Comparison of ENCODE assay signal across 26 mouse cellular contexts in genomic region chr6:54996361-54996760, GRCm38 (mm10).
"Had no signal": no experiment of that assay in that cellular context is flagged by ENCODE, and none has a peak within 500 bp of the region (broad histone marks: within the 10 kb centered on the region; RNA-seq: fewer than 3 reads in every experiment).

No protein-coding gene starts in this region.

- H3K27me3 ChIP-seq: heart, embryonic 13.5 days; heart, embryonic 15.5 days; hindbrain, embryonic 12.5 days; intestine, embryonic 15.5 days; limb, embryonic 12.5 days; liver, embryonic 15.5 days had no signal

- H3K9me3 ChIP-seq: heart, embryonic 13.5 days; heart, embryonic 15.5 days; hindbrain, embryonic 10.5 days; hindbrain, embryonic 12.5 days; intestine, embryonic 15.5 days; limb, embryonic 10.5 days; limb, embryonic 12.5 days; liver, embryonic 13.5 days; liver, embryonic 15.5 days had no signal

- H3K36me3 ChIP-seq: heart, embryonic 13.5 days; heart, embryonic 15.5 days; hindbrain, embryonic 10.5 days; hindbrain, embryonic 12.5 days; intestine, embryonic 15.5 days; limb, embryonic 10.5 days; limb, embryonic 12.5 days; liver, embryonic 13.5 days; liver, embryonic 15.5 days had no signal

- ATAC-seq: hindbrain, embryonic 16.5 days; inflammation-experienced regulatory T-cells, adult 6 months; intestine, embryonic 15.5 days; intestine, postnatal 0 days; liver, postnatal 0 days had no signal

- H3K9ac ChIP-seq: heart, embryonic 13.5 days; heart, embryonic 15.5 days; hindbrain, embryonic 12.5 days; hindbrain, embryonic 14.5 days; intestine, embryonic 15.5 days; limb, embryonic 12.5 days; liver, embryonic 13.5 days; liver, embryonic 15.5 days; liver, postnatal 0 days had no signal

- H3K4me3 ChIP-seq: gastrocnemius, adult 2 months; heart, adult 2 months; heart, embryonic 13.5 days; heart, embryonic 15.5 days; hindbrain, embryonic 10.5 days; hindbrain, embryonic 12.5 days; intestine, embryonic 15.5 days; layer of hippocampus, adult 2 months; left cerebral cortex, adult 2 months; limb, embryonic 10.5 days; limb, embryonic 12.5 days; liver, embryonic 13.5 days; liver, embryonic 15.5 days had no signal

- H3K27ac ChIP-seq: gastrocnemius, adult 2 months; heart, adult 2 months; heart, embryonic 13.5 days; heart, embryonic 15.5 days; hindbrain, embryonic 10.5 days; hindbrain, embryonic 12.5 days; hindbrain, embryonic 14.5 days; intestine, embryonic 15.5 days; layer of hippocampus, adult 2 months; left cerebral cortex, adult 2 months; limb, embryonic 10.5 days; limb, embryonic 12.5 days; liver, embryonic 13.5 days; liver, embryonic 15.5 days had no signal

- DNase-seq: gastrocnemius, adult 2 months; gastrocnemius, postnatal 10 days; gastrocnemius, postnatal 25 days; heart, adult 2 months; heart, postnatal 4 days; kidney, postnatal 14 days; kidney, postnatal 4 days; liver; liver, embryonic 13.5 days; liver, postnatal 0 days; lung, adult 2 months had no signal

- H3K4me2 ChIP-seq: heart, embryonic 11.5 days; heart, embryonic 13.5 days; heart, embryonic 15.5 days; hindbrain, embryonic 12.5 days; hindbrain, embryonic 14.5 days; intestine, embryonic 15.5 days; limb, embryonic 12.5 days; liver, embryonic 13.5 days; liver, embryonic 15.5 days had no signal
